Mouse (Mus musculus) Muller cell, postnatal 12 days (primary cell): ENCODE data around the gene Hrasls5.

ENCODE experiments used
- DNase-seq: peaks from one replicate; pipeline ENCODE4 v3.0.0-alpha.2; 2015; ENCODE audit errors: inconsistent ontology term

The Hrasls5 gene

GRCm38 (mm10) chr19:7611942-7612757, at the start of gene Hrasls5:
Gene Hrasls5 (plus strand): TSS chr19:7612541.
- peak; percentile 46 for DNase-seq

DNA sequence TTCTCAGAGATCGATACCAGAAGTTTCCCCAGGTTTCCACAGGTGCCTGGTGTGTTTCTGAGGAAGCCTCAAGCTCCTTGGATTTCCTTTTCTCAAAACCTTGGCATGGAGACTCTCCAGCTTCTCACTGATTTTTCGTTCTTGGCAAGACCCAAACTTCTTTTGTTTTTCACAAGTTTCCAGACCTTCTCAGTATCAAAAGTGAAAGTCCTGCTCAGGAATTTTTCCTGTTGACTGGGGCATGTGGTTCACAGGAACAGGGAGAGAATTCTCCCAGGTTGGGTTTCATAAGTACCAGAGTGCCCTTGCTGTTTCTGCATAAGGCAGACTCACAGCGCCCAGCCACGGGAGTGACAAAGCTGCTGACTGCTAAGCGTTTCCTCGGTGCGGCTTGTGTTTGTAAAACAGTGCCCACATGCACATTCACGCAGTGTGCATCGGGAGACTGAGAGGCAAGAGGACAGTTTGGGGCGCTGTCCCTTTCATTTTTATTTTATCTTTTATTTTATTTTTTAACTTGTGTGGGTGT, 49.7 kb upstream of the Hrasls5 start:
- peak; percentile 16 for DNase-seq

DNA sequence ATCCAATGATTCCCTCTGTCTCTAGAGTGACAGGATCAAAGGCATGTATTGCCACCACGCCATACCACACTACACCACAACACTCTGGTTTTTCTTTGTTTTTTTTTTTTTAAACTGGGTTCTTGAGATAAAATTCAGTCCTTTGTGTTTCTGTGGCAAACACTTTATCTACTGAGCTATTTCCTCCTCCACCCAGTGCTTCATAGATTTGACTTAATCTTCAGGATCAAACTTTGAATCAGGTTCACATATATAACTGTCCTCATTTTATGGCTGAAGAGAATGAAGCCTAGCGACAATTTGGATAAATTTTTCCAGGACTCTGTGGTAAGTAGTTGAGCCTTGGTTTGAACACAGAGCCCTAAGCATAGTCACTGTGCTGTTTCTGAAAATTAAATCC, 48.7 kb upstream of the Hrasls5 start:
- DNase-seq = no peak

GRCm38 (mm10) chr19:7564457-7564856, 47.9 kb upstream of the Hrasls5 start:
- DNase-seq = no peak

DNA sequence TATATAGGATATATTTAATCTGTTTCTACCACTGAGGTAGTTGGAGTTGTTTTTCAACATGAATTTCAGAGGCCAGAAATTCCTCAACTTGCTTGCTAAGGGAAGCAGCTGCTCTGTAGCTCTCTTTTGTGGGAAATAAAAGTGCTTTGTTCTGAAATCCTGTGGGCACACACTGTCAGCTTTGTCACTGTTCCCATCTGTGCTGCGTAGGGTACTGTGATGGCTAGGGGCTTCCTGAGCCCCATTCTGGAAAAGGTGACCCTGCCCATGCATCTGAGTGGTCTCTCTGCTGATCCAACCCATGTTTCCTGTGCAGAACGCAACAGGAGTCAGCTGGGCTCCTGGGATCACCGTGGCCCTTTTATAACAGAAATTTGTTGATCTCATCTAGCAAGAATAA, 45.5 kb upstream of the Hrasls5 start:
- DNase-seq = peak; percentile 43

DNA sequence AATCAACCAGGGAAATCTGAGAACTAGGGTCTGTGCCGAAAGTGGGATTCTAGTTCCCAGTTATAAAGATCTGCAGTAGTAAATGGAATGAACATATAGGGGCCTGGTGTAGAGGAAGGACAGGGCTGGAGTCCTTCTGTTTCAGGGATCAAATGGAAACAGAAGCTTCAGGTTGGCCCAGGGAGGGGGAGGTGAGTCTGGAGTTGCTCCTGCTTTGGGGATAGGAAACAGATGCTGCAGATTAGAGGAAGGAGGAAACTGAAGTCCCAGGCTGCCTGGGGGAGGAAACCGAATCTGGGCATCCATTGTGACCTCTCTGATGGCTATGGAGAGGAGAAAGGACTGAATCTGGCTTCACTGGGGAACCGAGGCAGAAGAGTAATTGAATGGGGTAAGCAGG, 44.0 kb upstream of the Hrasls5 start:
- no peak for DNase-seq

- peak; percentile 25 for DNase-seq
Measured at GRCm38 (mm10) chr19:7569650-7570049, 42.7 kb upstream of the Hrasls5 start.

DNA sequence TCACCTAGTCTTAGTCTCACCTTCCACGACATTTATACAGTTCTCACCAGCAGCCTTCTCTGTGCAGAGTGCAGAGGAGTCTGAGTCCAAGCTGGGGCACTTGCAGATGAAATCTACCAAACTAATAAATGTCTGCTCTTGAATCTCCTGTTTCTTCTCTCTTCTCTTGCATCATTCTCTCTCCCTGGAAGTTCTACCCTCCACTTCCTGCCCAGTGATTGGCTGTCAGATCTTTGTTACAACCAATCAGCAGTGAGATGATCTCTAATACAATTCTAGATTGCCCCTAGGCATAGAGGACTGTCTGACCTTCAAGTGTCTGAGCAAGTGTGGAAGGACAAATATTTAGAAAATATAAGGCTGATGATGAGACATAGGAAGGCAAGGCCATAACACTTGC, 36.2 kb upstream of the Hrasls5 start:
- no peak for DNase-seq

DNA sequence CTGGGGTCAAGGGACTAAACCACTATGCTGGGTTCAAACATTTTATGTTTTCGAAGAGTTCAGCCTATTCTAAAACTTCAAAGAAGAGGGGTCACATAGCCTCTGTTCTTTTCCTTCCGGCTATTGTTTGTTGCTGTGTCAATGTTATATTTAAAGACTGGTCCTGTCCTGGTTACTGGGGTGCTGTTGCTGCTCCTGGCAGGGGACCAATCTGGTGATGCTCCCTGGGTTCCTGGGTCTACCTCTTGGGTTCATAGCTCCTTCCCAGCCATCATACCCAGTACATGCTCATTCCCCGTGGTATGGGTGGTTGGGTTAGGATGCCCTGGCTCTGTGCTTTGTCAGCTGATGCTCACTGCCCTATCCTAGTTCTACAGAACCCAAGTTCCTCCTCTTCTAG, 34.6 kb upstream of the Hrasls5 start:
- no peak for DNase-seq

GRCm38 (mm10) chr19:7581042-7581441, 31.3 kb upstream of the Hrasls5 start:
- no peak for DNase-seq

GRCm38 (mm10) chr19:7583101-7583500, 29.2 kb upstream of the Hrasls5 start:
- no peak for DNase-seq

DNA sequence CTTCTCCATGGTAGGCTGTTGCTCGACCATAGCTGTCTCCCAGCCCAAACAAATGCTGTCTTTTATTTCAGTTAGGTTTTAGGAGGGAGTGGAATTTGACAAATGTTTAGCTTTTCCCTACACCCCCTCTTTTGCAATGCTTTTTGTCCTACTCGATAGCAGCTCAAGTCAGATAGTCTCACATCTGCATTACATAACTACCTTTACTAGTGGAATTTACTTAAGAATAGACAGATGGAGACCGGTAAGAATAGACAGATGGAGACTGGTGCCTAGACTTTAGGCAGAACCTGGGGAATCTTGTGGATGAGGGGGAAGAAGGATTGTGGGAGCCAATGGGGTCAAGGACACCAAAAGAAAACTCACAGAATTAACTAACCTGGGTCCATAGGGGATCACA, 28.7 kb upstream of the Hrasls5 start:
- no peak for DNase-seq

DNA sequence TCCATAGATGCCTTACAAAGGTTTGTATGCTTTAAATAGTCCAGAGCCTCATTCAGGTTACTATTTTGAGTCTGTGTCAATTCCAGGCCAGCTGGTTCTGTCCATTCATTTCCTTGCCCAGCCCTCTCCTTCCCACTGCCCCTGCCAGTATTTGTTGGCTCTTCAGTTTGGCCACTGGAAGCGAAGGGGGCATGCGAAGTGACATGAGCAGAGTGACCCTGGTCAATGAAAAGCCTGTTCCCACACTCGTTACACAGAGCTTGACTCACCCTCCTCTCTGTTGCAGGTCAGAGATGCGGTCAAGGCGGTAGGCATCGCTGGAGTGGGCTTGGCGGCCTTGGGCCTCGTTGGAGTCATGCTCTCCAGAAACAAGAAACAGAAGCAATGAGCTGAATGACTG, 27.1 kb upstream of the Hrasls5 start:
- peak; percentile 91 for DNase-seq

GRCm38 (mm10) chr19:7585764-7586163, 26.6 kb upstream of the Hrasls5 start:
- DNase-seq = no peak

- DNase-seq = no peak
Measured at GRCm38 (mm10) chr19:7590795-7591194, 21.5 kb upstream of the Hrasls5 start.

DNA sequence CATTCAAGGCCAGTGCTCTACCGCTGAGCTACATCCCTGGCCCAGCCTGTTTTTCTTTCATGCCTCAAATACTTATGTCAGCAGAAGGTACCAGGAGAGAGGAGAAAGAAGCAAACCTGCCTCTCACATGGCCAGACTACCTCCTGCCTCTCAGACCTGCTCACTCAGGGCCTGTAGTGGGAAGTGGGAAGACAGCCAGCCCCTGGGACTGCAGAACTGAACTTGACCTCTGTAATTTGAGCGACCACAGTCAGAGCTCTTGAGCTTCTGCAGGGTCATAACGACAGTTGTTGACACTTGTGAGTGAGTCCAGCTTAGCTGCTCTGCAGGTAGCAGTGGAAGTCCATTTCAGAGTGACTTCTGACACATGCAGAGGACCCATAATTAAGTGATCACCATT, 20.3 kb upstream of the Hrasls5 start:
- DNase-seq = no peak

DNA sequence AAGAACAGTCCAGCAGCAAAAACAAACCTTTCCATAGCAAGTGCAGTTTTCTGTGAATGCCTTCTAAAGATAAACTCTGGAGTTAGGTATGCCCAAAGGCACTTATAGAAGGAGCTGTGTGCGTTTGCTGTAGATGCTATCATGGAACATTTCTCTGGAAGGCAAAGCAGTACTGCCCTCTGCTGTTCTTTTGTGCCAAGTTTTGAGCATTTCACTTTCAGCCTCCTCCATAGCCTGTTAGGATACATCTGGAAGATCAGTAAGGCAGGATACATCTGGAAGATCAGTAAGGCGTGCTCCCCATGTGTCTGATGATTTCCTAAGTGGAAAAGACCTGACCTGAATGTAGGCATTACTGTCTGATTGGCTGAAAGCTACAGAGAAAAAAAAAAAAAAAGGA, 16.8 kb upstream of the Hrasls5 start:
- DNase-seq = peak; percentile 38

- no peak for DNase-seq
Measured at GRCm38 (mm10) chr19:7598481-7598880, 13.9 kb upstream of the Hrasls5 start.

DNA sequence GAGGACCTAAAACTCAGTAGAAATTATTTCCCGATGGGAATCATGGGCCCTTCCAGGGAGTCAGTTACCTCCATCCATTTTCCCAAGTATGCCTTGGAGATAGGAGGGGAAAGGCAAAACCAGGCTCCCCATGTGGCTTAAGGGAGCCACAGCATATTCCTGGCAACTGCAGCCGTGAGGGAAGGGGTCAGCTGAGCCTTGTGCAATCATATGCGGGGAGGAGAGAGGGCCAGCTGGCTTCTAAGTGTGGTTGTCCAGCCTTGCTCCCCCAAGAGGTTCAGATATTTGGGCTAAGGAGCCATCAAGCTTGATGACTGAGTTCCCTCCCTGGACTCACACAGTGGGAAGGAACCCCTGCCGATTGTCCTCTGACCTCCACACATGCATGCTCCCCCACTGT, 10.8 kb upstream of the Hrasls5 start:
- no peak for DNase-seq

DNA sequence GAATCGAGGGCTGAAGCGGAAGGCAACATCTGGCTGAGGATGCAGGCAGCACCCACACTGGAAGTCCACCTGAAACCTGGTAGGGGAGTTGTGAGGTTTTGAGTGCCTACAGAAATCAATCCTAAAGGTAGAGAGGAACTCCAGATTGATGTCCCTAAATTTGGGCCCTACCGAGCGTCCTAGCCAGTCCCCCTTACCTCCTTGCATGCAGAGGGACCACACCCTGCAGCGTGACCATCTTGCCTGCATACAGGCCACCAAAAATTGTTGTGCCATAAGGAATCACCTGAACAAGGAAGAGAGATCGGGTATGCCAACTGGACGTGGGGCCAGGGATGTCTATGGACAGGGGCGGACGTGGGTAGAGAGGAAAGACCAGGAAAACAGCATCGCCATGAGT, 8.2 kb upstream of the Hrasls5 start:
- no peak for DNase-seq

- DNase-seq = no peak
Measured at GRCm38 (mm10) chr19:7605013-7605412, 7.3 kb upstream of the Hrasls5 start.

DNA sequence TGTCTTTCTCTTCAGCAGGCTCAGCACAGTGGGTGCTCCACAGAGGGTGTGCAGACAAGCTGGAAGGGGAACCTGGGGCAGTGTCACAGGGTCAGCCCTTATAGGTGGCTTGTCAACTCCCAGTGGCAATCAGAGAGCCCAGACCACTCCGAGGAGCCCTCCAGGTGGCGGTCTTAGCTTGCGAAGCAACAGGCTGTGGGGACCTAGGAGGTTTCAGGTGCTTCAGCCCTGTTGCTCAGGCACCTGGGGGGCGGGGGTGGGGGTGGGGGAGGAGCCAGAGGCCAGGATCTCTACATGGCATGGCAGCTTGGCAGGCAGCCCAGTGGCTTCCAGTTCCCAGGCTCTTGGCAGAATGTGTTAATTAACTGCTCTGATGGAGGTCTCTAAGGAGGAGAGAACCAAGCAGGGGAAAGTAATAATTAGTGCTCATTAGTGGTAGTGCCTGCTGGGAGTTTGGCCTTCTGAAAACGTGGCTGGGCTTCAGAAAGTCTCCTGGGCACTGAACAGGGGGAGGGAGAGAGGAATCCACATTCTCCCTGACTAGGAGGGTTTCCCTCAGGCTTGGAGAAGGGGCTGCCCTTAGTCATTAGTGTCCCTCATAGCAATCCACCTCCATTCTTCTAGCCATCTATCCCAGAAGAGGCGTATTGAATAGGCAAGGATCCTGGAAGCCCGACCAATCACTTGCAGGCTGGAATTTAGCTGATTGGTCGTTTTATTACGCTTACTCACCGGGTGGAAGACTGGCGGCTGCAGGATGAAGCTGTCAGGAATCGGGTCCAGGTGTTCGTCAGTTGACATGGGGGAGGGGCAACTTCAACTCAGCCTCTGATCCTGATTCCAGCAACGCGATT, 6.2 kb upstream of the Hrasls5 start:
- DNase-seq = peak; percentile 94
